Mouse (Mus musculus): Measurements from ENCODE around the gene Slc25a33.
"Not testable (repeated sequence)": the region's sequence is repeated elsewhere in the genome, so short reads cannot be mapped to it uniquely, and the experiment has no call there.

Slc25a33 gene

GRCm38 (mm10) chr4:149756546-149756945, 17.5 kb downstream of the Slc25a33 start:
- not testable (repeated sequence) for DNase-seq (ENCODE audit: low spot score)

- no peak for DNase-seq (ENCODE audit: low spot score)
Measured at GRCm38 (mm10) chr4:149752836-149753235, 21.2 kb downstream of the Slc25a33 start.

GRCm38 (mm10) chr4:149752124-149752799, 21.8 kb downstream of the Slc25a33 start:
- DNase-seq (ENCODE audit: low spot score), result peak; percentile 33

- DNase-seq (ENCODE audit: low spot score), result no peak
Measured at GRCm38 (mm10) chr4:149750671-149751070, 23.4 kb downstream of the Slc25a33 start.

GRCm38 (mm10) chr4:149749663-149750015, 24.4 kb downstream of the Slc25a33 start:
- not testable (repeated sequence) for DNase-seq (ENCODE audit: low spot score)

- no peak for DNase-seq (ENCODE audit: low spot score)
Measured at GRCm38 (mm10) chr4:149749003-149749662, 24.9 kb downstream of the Slc25a33 start.

GRCm38 (mm10) chr4:149744119-149744518, 30.0 kb downstream of the Slc25a33 start:
- no peak for DNase-seq (ENCODE audit: low spot score)

- no peak for DNase-seq (ENCODE audit: low spot score)
Measured at GRCm38 (mm10) chr4:149742011-149742530, 32.0 kb downstream of the Slc25a33 start.

GRCm38 (mm10) chr4:149740301-149740700, 33.8 kb downstream of the Slc25a33 start:
- DNase-seq (ENCODE audit: low spot score), result no peak

GRCm38 (mm10) chr4:149739478-149739877, 34.6 kb downstream of the Slc25a33 start:
- no peak for DNase-seq (ENCODE audit: low spot score)

GRCm38 (mm10) chr4:149737383-149738324, 36.4 kb downstream of the Slc25a33 start, which contains the start of gene Tmem201:
TSS of gene Tmem201 (minus strand) at chr4:149738044.
- peak; percentile 88 for DNase-seq (ENCODE audit: low spot score)

- no peak for DNase-seq (ENCODE audit: low spot score)
Measured at GRCm38 (mm10) chr4:149736581-149736980, 37.5 kb downstream of the Slc25a33 start.

GRCm38 (mm10) chr4:149735624-149736250, 38.3 kb downstream of the Slc25a33 start:
- DNase-seq (ENCODE audit: low spot score), result no peak

- no peak for DNase-seq (ENCODE audit: low spot score)
Measured at GRCm38 (mm10) chr4:149734730-149735475, 39.2 kb downstream of the Slc25a33 start.

GRCm38 (mm10) chr4:149734246-149734645, 39.8 kb downstream of the Slc25a33 start:
- no peak for DNase-seq (ENCODE audit: low spot score)

- DNase-seq (ENCODE audit: low spot score), result no peak
Measured at GRCm38 (mm10) chr4:149733748-149734147, 40.3 kb downstream of the Slc25a33 start.

- DNase-seq (ENCODE audit: low spot score), result no peak
Measured at GRCm38 (mm10) chr4:149732800-149733199, 41.3 kb downstream of the Slc25a33 start.

GRCm38 (mm10) chr4:149732313-149732712, 41.8 kb downstream of the Slc25a33 start:
- no peak for DNase-seq (ENCODE audit: low spot score)

GRCm38 (mm10) chr4:149730827-149731226, 43.2 kb downstream of the Slc25a33 start:
- no peak for DNase-seq (ENCODE audit: low spot score)

GRCm38 (mm10) chr4:149728810-149729209, 45.3 kb downstream of the Slc25a33 start:
- DNase-seq (ENCODE audit: low spot score), result no peak

- DNase-seq (ENCODE audit: low spot score), result no peak
Measured at GRCm38 (mm10) chr4:149727636-149728035, 46.4 kb downstream of the Slc25a33 start.
